Mouse (Mus musculus) heart, embryonic 10.5 days (tissue): Measurements from ENCODE around the gene E330034G19Rik. TPM values are rescaled to one million over a fixed set of nuclear protein-coding genes. Genes with fewer than 3 reads are reported as not detected.
"Not testable (repeated sequence)": the region's sequence is repeated elsewhere in the genome, so short reads cannot be mapped to it uniquely, and the experiment has no call there.

Experiments used
- DNase-seq: peaks from one replicate; pipeline ENCODE4 v3.0.0-alpha.2; 2017; ENCODE audit warnings: low spot score
- H3K27ac ChIP-seq: fragments of 300-500 bp; sonication (generic); 2 replicates; pipeline ENCODE4 v1.5.1; 2016; ENCODE audit warnings: mild to moderate bottlenecking
- H3K27me3 ChIP-seq: fragments of 300-500 bp; sonication (generic); 2 replicates; pipeline ENCODE4 v1.6.1; 2016; ENCODE audit warnings: mild to moderate bottlenecking; ENCODE audit not compliant: poor library complexity, insufficient read depth, severe bottlenecking
- H3K36me3 ChIP-seq: fragments of 300-500 bp; sonication (generic); 2 replicates; pipeline ENCODE4 v1.6.1; 2016; ENCODE audit warnings: mild to moderate bottlenecking, moderate library complexity
- H3K4me1 ChIP-seq: fragments of 300-500 bp; sonication (generic); 2 replicates; pipeline ENCODE4 v1.6.1; 2016; ENCODE audit warnings: mild to moderate bottlenecking
- H3K4me3 ChIP-seq: fragments of 300-500 bp; sonication (generic); 2 replicates; pipeline ENCODE4 v1.5.1; 2016; ENCODE audit warnings: mild to moderate bottlenecking, moderate library complexity
- H3K9me3 ChIP-seq: fragments of 300-500 bp; sonication (generic); 2 replicates; pipeline ENCODE4 v1.6.1; 2016; ENCODE audit warnings: mild to moderate bottlenecking, moderate library complexity
- WGBS: fragments of 180-500 bp; shearing (Covaris S2); methylation state at CpG from one replicate; pipeline ENCODE4 v1.1.7; 2016; 5-methylcytosine and 5-hydroxymethylcytosine counted together
- polyA plus RNA-seq: library from polyadenylated mRNA; unstranded; fragments of >200 nt; fragmentation: Nextera tagmentation; extraction: Ambion mirVana; gene quantifications from 2 replicates; pipeline ENCODE4 v1.2.1, GENCODE M21; 2016

E330034G19Rik gene
- polyA plus RNA-seq, 1 experiment from 2014 or later: not detected

DNA sequence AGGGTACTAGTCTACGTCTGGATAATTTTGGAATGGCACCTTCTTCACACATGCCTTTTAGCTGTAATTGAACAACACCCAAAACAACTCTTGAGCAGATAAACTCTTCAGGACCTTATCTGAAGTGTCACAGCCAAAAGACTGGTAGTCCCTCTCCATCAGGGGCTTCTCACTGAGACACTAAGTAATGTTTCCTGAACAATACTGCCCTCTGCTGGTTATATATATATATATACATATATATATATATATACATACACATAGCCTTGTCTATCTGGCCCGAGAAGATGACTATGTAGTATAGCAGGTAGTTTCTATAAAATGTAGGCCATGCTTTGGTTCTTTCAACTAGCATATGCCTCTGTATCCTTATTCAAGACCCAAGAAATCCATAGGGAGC lies 17.5 kb upstream of the E330034G19Rik start:
- Histone ChIP-seq H3K27ac (no peak overlapping the region), H3K27me3 (no peaks in the 10 kb centered on the region), H3K9me3 (no peaks in the 10 kb centered on the region), H3K4me3 (no peak overlapping the region), H3K36me3 (no peaks in the 10 kb centered on the region), H3K4me1 (no peaks in the 10 kb centered on the region)
- DNase-seq: no peak
- WGBS: 25% methylated on average over 2 of the region's 2 CpGs

- Histone ChIP-seq H3K27me3 (no peaks in the 10 kb centered on the region), H3K27ac (no peak overlapping the region), H3K36me3 (no peaks in the 10 kb centered on the region), H3K4me3 (no peak overlapping the region), H3K4me1 (peaks cover 9% of the 10 kb centered on the region), H3K9me3 (no peaks in the 10 kb centered on the region)
- peak; percentile 63 for DNase-seq
- 61% methylated on average over 4 of the region's 4 CpGs for WGBS
These were observed 11.7 kb upstream of the E330034G19Rik start for GRCm38 (mm10) chr14:24281278-24281677.

- H3K4me1 ChIP-seq: peaks cover 12% of the 10 kb centered on the region
- H3K27ac ChIP-seq: no peak overlapping the region
- H3K9me3 ChIP-seq: no peaks in the 10 kb centered on the region
- no peak overlapping the region for H3K4me3 ChIP-seq
- peak; percentile 55 for DNase-seq
- no peaks in the 10 kb centered on the region for H3K27me3 ChIP-seq
- WGBS: 64% methylated on average over 3 of the region's 3 CpGs
- no peaks in the 10 kb centered on the region for H3K36me3 ChIP-seq
These were observed 10.7 kb upstream of the E330034G19Rik start for GRCm38 (mm10) chr14:24282276-24282675.

- H3K4me3 ChIP-seq: no peak overlapping the region
- H3K27me3 ChIP-seq: no peaks in the 10 kb centered on the region
- WGBS: 26% methylated on average over 4 of the region's 4 CpGs
- H3K27ac ChIP-seq: no peak overlapping the region
- H3K36me3 ChIP-seq: no peaks in the 10 kb centered on the region
- DNase-seq: peak; percentile 76
- peaks cover 15% of the 10 kb centered on the region for H3K4me1 ChIP-seq
- no peaks in the 10 kb centered on the region for H3K9me3 ChIP-seq
These were observed 6.9 kb upstream of the E330034G19Rik start for GRCm38 (mm10) chr14:24286136-24286535.

- H3K4me1 ChIP-seq: peaks cover 23% of the 10 kb centered on the region
- no peak overlapping the region for H3K4me3 ChIP-seq
- H3K36me3 ChIP-seq: no peaks in the 10 kb centered on the region
- no peaks in the 10 kb centered on the region for H3K27me3 ChIP-seq
- no peak overlapping the region for H3K27ac ChIP-seq
- H3K9me3 ChIP-seq: no peaks in the 10 kb centered on the region
- DNase-seq: peak; percentile 58
These were observed 2.3 kb upstream of the E330034G19Rik start for GRCm38 (mm10) chr14:24290726-24291125.

- no peaks in the 10 kb centered on the region for H3K27me3 ChIP-seq
- H3K4me1 ChIP-seq: peaks cover 13% of the 10 kb centered on the region; the same call in 1 of the 2 replicates
- WGBS: 47% methylated on average over 5 of the region's 5 CpGs
- peak; percentile 61 for DNase-seq
- H3K9me3 ChIP-seq: no peaks in the 10 kb centered on the region
- no peaks in the 10 kb centered on the region for H3K36me3 ChIP-seq
- H3K27ac ChIP-seq: peak overlapping the region; percentile 31; the same call in 1 of the 2 replicates
- no peak overlapping the region for H3K4me3 ChIP-seq
These were observed 617 bp downstream of the E330034G19Rik start for GRCm38 (mm10) chr14:24293631-24294030.

- H3K4me1 ChIP-seq, H3K36me3 ChIP-seq: not testable (repeated sequence)
- WGBS: 70% methylated on average over 1 of the region's 1 CpGs
These were observed 9.1 kb downstream of the E330034G19Rik start for GRCm38 (mm10) chr14:24302126-24302525.

DNA sequence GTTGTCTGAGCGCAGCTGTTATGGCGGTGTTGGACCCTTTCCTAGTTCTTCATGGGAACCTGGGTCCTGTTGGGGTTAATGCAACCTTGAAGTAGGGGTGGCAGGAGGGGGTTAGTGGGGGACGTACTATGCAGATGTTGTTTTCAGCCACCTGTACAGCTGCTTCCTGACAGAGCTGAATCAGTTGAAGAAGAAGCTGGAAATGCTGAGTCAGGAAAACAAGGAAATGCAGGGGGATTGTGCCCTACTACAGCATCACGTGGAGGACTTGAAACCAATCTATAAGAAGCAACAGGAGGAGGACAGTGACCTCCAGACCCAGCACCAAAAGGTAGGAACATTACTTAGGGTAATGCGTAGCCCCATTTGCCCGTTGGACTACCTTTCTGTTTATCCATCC lies 13.7 kb downstream of the E330034G19Rik start:
- no peaks in the 10 kb centered on the region for H3K36me3 ChIP-seq
- 80% methylated on average over 6 of the region's 6 CpGs for WGBS
- no peak overlapping the region for H3K4me3 ChIP-seq
- DNase-seq: peak; percentile 31
- no peaks in the 10 kb centered on the region for H3K9me3 ChIP-seq
- peaks cover 3% of the 10 kb centered on the region; the same call in 1 of the 2 replicates for H3K27me3 ChIP-seq
- H3K4me1 ChIP-seq: no peaks in the 10 kb centered on the region
- no peak overlapping the region for H3K27ac ChIP-seq

More at GRCm38 (mm10) chr14:24302126-24302525, 9.1 kb downstream of the E330034G19Rik start:
- not testable (repeated sequence) for H3K27me3 ChIP-seq, H3K9me3 ChIP-seq, H3K4me3 ChIP-seq, H3K27ac ChIP-seq, DNase-seq

DNA sequence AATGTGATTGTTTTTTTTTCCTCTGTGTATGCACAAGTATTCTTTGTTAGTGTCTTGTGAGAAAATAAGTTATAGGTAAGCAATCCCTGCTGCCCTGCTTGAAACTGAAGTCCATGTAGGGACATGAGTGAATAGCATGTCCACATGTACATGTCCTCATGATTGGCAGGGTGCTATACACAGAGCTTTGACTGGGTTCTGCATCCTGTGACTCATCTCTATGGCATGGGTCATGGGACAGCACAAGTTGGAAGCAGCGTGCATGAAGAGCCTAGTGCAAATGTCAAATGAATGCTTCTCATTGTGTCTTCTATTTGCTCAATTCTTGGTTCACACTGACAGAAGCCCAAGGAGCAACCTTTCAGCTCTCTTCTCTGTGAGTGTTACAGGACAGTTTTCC lies 14.1 kb downstream of the E330034G19Rik start:
- WGBS: 68% methylated on average over 1 of the region's 1 CpGs
- Histone ChIP-seq H3K9me3 (no peaks in the 10 kb centered on the region), H3K36me3 (no peaks in the 10 kb centered on the region), H3K27ac (no peak overlapping the region), H3K4me1 (no peaks in the 10 kb centered on the region), H3K27me3 (peaks cover 3% of the 10 kb centered on the region; the same call in 1 of the 2 replicates), H3K4me3 (no peak overlapping the region)
- peak; percentile 57 for DNase-seq

DNA sequence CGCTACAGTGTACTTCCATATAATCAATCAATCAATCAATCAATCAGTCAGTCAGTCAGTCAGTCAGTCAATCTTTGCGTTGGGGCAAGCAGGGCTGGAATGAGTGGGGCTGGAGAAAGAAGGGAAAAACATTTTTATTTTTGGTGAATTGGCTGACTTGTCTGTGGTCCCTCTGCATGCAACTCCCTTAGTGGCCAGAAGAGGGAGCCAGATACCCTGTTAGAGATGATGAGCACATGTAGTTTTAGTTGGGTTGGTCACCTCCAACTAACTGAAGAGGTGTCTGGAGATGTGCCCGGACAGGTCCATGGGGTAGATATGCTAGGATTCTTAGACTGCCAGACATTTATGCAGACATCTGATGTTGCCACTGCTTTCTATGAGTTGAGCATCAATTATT lies 18.1 kb downstream of the E330034G19Rik start:
- Histone ChIP-seq H3K4me1 (no peaks in the 10 kb centered on the region), H3K4me3 (no peak overlapping the region), H3K9me3 (no peaks in the 10 kb centered on the region), H3K27ac (no peak overlapping the region), H3K27me3 (peaks cover 3% of the 10 kb centered on the region; the same call in 1 of the 2 replicates), H3K36me3 (no peaks in the 10 kb centered on the region)
- 39% methylated on average over 3 of the region's 3 CpGs for WGBS
- DNase-seq: no peak

DNA sequence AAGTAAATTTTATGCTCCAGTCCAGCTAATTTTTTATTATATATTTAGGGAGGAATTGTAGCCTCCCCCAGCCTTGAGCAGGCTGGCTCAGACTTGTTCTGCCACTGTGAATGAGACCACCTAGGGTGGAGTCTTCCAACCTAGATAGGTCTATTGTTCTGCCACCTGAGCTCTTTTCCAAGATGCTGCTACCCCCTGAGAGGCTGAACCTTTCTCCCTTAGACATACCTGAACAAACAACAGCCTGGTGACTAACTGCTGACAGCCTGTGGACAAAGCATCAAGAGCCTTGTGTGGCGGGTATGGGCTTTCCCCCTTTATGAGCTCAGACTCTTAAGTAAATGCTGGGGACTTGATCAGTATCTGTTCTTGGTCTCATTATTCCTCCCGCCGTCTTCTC lies 54.0 kb downstream of the E330034G19Rik start:
- WGBS: 85% methylated on average over 3 of the region's 3 CpGs

DNA sequence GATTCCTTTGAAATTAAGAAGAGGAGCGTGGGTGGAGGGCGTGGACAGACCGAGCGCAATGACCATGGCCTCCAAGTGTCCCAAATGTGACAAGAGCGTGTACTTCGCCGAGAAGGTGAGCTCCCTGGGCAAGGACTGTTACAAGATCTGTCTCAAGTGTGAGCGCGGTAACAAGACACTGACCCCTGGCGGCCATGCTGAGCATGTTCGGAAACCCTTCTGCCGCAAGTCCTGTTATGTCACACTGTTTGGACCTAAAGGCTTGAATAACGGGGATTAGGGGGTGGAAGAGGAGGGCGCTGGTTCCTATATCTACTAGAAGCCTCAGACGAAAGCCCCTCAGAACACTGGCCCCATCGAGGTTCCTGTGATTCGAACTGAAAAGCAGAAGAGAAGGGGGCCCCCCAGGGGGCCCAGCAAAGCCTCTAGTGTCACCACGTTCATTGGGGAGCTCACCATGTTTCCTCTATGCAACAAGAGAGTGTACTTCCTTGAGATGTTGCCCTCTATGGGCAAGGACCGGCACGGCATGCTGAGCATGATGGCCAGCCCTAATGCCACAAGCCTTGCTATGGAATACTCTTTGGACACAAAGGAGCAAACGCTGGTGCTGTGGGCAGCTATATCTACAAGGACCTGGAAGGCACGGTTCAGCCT lies 65.4 kb downstream of the E330034G19Rik start:
- Histone ChIP-seq H3K9me3 (no peaks in the 10 kb centered on the region), H3K27me3 (no peaks in the 10 kb centered on the region), H3K4me3 (no peak overlapping the region), H3K27ac (no peak overlapping the region), H3K36me3 (no peaks in the 10 kb centered on the region), H3K4me1 (0 out of 2 replicates have a peak, but pooled peaks cover 3% of the 10 kb centered on the region)
- WGBS: 67% methylated on average over 22 of the region's 22 CpGs
- no peak for DNase-seq

More for the DNA sequence above, 54.0 kb downstream of the E330034G19Rik start:
- not testable (repeated sequence) for H3K36me3 ChIP-seq, H3K4me3 ChIP-seq, H3K4me1 ChIP-seq, H3K27ac ChIP-seq, H3K9me3 ChIP-seq, DNase-seq, H3K27me3 ChIP-seq
